Mouse (Mus musculus): ENCODE results near the gene Nbeal2.

DNA sequence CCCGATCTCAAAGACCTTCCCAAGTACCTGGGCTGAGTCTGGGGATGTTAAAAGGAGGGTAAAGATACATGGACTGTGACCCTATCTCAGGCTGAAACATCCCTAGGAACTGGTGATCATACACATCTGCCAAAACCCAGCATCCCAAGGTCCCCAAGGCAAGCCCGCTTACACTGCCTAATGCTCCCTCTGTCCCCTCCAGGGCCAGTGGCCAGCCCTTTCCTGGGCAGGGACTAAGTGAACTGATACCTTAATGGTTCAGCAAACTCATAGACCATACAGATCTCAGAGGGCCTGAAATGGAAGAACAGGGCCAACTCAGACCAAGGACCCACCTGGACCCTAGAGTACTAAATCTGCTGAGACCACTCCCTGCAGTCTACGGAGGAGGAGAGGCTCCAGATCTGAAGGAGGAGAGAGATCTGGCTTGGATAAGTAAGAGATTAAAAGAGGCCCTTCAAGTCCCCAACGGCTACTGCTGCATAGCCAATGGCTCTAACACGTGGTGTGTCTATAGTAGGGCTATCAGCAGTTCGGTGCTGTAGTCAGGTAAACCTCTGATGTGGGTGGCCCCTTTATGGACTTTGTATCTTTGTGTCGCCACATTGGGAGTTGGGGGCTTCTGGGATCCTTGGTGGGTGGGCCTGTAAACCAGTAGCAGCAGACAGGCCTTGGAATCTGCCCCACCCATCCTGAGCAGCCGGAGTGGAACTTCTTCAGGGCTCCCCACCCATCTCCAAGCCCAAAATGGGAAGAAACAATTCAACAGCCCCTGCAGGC, 30.4 kb downstream of the Nbeal2 start:
- TF ChIP-seq GATA1 (IDR thresholded peaks at IDR 0.05; ENCODE audit: low read length) (no peak), TAL1 (IDR thresholded peaks at IDR 0.05; ENCODE audit: low read length) (no peak)

Data from erythroblast, embryonic 14.5 days (primary cell).